Mouse (Mus musculus): ENCODE data around the gene Smarcal1. TPM values are rescaled to one million over a fixed set of nuclear protein-coding genes. Genes with fewer than 3 reads are reported as not detected.
A peak's percentile ranks its signal among the peaks of the same experiment; 100 is the strongest.

Smarcal1 gene
- 36.2 and 38.9 TPM in 2 replicates for polyA plus RNA-seq (2014; fragmentation: Nextera tagmentation; extraction: Ambion mirVana)

DNA sequence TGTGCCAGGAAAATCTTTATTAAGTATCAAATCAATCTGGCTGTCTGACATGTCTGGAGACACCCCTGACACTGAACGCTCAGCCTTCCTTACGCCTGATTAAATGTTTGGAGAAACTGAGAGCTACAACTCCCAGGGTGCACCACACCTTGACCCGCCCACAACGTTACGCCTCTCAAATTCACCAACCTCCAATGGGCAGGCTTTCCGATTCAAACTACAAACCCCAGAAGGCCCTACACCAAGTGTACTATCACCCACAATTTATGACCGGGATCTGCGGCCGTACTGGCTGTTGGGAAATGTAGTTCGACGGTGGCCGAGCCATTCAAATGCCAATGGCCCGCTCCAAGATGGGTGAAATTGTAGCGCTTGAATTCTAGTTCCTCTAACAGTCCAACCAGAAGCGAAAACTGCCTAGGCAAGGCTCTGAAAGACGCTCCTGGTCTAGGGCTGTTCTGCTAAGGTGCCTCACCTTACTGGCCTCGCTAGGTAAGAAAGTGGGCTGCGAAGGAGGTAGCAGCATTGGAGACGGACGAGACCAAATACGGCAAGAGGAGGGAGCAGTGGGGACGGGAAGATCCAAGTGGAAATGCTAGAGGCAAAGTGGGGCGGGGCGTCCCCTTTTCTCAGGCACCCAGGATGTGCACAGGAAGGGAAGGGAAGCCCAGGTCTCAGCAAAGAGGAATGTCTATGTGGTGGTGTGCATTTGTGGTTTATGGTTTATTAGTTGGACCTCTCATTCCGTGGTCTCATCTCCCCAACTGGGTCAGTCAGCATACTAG, at the start of gene Smarcal1:
Gene Smarcal1, plus strand, starts transcription at position 305 of the 785 bp plus-strand sequence.
- Histone ChIP-seq H3K4me1 (ENCODE audit: control insufficient read depth, insufficient read depth, low read length) (no peaks in the 10 kb centered on the region), H3K27ac (replicated peaks; ENCODE audit: low read depth, low read length) (no peak within 1 kb of the TSS), H3K9me3 (replicated peaks; ENCODE audit: control insufficient read depth, low read length) (no peaks in the 10 kb centered on the region), H3K4me2 (ENCODE audit: low read depth, low read length) (peak within 1 kb of the TSS; percentile 48), H3K36me3 (replicated peaks; ENCODE audit: control insufficient read depth, insufficient read depth, low read depth, low read length) (no peaks in the 10 kb centered on the region), H3K27me3 (ENCODE audit: control insufficient read depth, insufficient read depth, low read length) (no peaks in the 10 kb centered on the region), H3K4me3 (ENCODE audit: low read depth, low read length) (peak within 1 kb of the TSS; percentile 57), H3K9ac (replicated peaks; ENCODE audit: low read length) (peak within 1 kb of the TSS; percentile 69)
- DNase-seq (ENCODE audit: low spot score) (peak; percentile 97), ATAC-seq (replicated peaks; ENCODE audit: insufficient number of reproducible peaks, low FRiP score, low TSS enrichment, low read depth) (peak; percentile 99)
- under 1% methylated on average over 25 of the region's 25 CpGs for WGBS

DNA sequence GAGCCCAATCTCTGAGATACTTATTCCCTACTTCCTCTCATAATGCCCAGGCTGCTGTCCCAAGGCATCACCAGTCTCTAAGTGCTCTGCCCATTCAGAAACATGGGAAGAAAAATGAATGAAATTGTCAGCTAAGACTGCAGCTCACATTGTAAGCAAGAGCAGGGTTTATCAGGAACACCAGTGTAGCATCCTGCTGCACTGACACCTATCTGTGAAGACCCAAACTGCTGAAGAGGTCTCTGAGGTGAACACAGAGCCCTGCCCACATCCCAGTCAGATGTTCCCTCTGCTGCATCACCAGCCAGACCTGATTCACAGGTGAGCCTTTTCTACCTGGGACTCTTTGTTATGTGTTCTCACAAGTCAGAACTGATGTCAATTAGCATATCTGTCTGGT, 49.6 kb upstream of the Smarcal1 start:
- Histone ChIP-seq H3K27ac (replicated peaks; ENCODE audit: low read depth, low read length) (no peak overlapping the region), H3K27me3 (ENCODE audit: control insufficient read depth, insufficient read depth, low read length) (peaks cover 17% of the 10 kb centered on the region), H3K36me3 (replicated peaks; ENCODE audit: control insufficient read depth, insufficient read depth, low read depth, low read length) (no peaks in the 10 kb centered on the region), H3K4me1 (ENCODE audit: control insufficient read depth, insufficient read depth, low read length) (peaks cover 3% of the 10 kb centered on the region; the same call in 1 of the 2 replicates), H3K9me3 (replicated peaks; ENCODE audit: control insufficient read depth, low read length) (no peaks in the 10 kb centered on the region), H3K4me2 (ENCODE audit: low read depth, low read length) (no peak overlapping the region), H3K9ac (replicated peaks; ENCODE audit: low read length) (no peak overlapping the region), H3K4me3 (ENCODE audit: low read depth, low read length) (no peak overlapping the region)
- DNase-seq (ENCODE audit: low spot score) (no peak), ATAC-seq (replicated peaks; ENCODE audit: insufficient number of reproducible peaks, low FRiP score, low TSS enrichment, low read depth) (no peak)

DNA sequence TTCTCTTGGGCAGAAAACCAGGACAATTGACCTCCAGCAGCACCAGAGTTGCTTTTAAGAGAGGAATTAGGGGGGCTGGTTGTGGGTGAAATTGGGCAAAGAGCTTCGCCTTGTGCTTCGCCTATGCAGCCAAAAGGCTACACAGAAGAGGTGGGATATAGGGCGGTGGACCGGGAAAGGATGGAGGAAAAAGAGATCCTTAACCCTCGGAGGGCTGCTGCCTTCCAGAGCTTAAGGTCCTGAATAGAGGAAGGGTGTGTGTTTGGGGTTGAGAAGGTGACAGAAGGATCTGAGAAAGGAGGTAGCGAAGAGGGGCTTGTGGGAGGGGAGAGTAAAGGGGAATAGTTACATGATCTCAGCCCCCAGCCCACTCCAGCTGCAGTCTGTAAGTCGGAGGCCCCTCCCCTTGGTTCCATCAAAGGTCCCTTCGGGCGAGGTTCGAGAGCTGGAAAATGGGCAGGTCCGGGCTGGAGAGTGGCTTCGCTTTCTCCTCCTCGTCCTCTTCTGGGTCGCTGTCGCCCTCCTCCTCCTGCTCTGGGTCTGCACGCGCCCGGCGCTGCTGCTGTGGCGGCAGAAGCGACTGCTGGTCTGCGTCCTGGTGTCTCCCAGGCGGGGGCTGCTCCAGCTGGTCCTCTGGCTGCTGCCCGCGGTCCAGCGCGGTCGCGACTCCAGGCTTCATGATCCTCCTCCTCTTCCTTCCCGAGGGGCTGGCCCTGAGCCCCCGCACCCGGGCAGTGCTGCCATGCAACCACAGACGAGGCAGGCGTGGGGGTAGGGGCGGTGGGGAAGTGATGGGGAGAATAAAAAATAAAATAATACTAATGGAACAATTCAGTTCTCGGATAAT, 47.1 kb upstream of the Smarcal1 start:
- Histone ChIP-seq H3K36me3 (replicated peaks; ENCODE audit: control insufficient read depth, insufficient read depth, low read depth, low read length) (no peaks in the 10 kb centered on the region), H3K4me3 (ENCODE audit: low read depth, low read length) (peak overlapping the region; percentile 24), H3K27ac (replicated peaks; ENCODE audit: low read depth, low read length) (no peak overlapping the region), H3K4me2 (ENCODE audit: low read depth, low read length) (peak overlapping the region; percentile 57), H3K9me3 (replicated peaks; ENCODE audit: control insufficient read depth, low read length) (no peaks in the 10 kb centered on the region), H3K27me3 (ENCODE audit: control insufficient read depth, insufficient read depth, low read length) (peaks cover 17% of the 10 kb centered on the region), H3K4me1 (ENCODE audit: control insufficient read depth, insufficient read depth, low read length) (peaks cover 3% of the 10 kb centered on the region; the same call in 1 of the 2 replicates), H3K9ac (replicated peaks; ENCODE audit: low read length) (0 out of 2 replicates have a peak overlapping the region, but pooled peaks have one; percentile 6)
- DNase-seq (ENCODE audit: low spot score) (peak; percentile 11), ATAC-seq (replicated peaks; ENCODE audit: insufficient number of reproducible peaks, low FRiP score, low TSS enrichment, low read depth) (peak; percentile 51; the same call in 1 of the 2 replicates)
- 3% methylated on average over 36 of the region's 36 CpGs for WGBS

DNA sequence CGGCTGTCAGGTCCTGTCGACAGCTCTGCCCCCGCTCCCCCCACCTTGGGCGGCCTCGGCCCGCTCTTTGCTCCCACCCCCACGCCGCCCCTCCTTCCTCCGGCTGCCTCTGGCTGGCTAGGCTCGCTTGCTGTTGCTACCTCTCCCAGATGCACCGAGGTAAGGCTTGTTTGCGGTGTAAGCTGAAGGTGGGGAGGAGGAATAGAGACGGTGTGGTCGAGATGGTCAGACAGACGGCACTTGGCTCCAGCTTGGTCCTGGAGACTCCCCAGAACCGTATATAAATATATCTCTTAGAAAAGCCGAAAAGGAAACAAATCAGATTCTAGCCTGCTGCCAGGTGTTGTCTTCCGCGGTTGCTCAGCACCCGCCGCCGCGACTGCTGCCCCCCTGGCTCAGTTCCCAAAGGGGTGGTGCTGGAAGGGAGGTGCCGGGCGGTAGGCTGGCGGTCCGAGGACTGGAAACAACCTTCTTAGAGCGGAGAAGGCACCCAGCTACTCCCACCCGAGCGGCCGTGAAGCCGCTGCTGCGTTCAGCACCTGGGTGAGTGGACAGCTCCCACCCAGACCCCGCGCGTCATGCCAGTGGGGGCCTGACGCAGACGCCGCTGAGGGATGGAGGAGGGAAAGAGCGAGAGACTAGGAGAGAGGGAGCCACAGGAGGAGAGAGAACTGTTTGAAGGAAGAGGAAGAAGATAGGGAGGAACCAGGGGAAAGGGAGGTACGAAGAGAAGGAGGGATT, 46.3 kb upstream of the Smarcal1 start, which contains the start of gene March4:
Gene March4, minus strand, starts transcription at position 320 of the 741 bp plus-strand sequence.
- Histone ChIP-seq H3K36me3 (replicated peaks; ENCODE audit: control insufficient read depth, insufficient read depth, low read depth, low read length) (no peaks in the 10 kb centered on the region), H3K27me3 (ENCODE audit: control insufficient read depth, insufficient read depth, low read length) (peaks cover 17% of the 10 kb centered on the region), H3K27ac (replicated peaks; ENCODE audit: low read depth, low read length) (no peak within 1 kb of the TSS), H3K9me3 (replicated peaks; ENCODE audit: control insufficient read depth, low read length) (no peaks in the 10 kb centered on the region), H3K4me3 (ENCODE audit: low read depth, low read length) (peak within 1 kb of the TSS; percentile 24), H3K4me1 (ENCODE audit: control insufficient read depth, insufficient read depth, low read length) (peaks cover 3% of the 10 kb centered on the region; the same call in 1 of the 2 replicates), H3K9ac (replicated peaks; ENCODE audit: low read length) (0 out of 2 replicates have a peak within 1 kb of the TSS, but pooled peaks have one; percentile 6), H3K4me2 (ENCODE audit: low read depth, low read length) (peak within 1 kb of the TSS; percentile 57)
- under 1% methylated on average over 41 of the region's 41 CpGs for WGBS
- peak; percentile 84 for DNase-seq (ENCODE audit: low spot score)
- peak; percentile 72 for ATAC-seq (replicated peaks; ENCODE audit: insufficient number of reproducible peaks, low FRiP score, low TSS enrichment, low read depth)

DNA sequence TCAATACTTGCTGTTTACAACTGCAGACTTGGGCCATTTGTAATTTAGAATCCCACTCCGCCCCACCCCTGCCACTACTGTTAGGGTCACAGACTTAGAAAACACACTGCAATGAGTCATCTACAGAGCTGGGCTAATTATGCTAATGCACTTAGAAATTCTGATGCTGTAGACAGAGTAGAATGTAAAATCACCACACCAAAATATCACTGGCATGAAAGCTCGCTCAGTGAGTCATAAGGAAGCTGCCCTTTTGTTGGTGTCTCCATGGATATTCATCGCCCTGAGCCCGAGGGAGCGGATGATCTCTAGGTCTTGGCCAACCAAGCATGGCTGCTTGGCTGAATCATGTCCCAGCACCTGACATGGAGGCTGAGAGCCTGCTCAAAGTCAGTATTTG, 44.8 kb upstream of the Smarcal1 start:
- H3K9ac ChIP-seq (replicated peaks; ENCODE audit: low read length), result no peak overlapping the region
- peaks cover 3% of the 10 kb centered on the region; the same call in 1 of the 2 replicates for H3K4me1 ChIP-seq (ENCODE audit: control insufficient read depth, insufficient read depth, low read length)
- no peak overlapping the region for H3K4me2 ChIP-seq (ENCODE audit: low read depth, low read length)
- ATAC-seq (replicated peaks; ENCODE audit: insufficient number of reproducible peaks, low FRiP score, low TSS enrichment, low read depth) (no peak), DNase-seq (ENCODE audit: low spot score) (no peak)
- no peaks in the 10 kb centered on the region for H3K9me3 ChIP-seq (replicated peaks; ENCODE audit: control insufficient read depth, low read length)
- no peak overlapping the region for H3K4me3 ChIP-seq (ENCODE audit: low read depth, low read length)
- no peak overlapping the region for H3K27ac ChIP-seq (replicated peaks; ENCODE audit: low read depth, low read length)
- peaks cover 17% of the 10 kb centered on the region for H3K27me3 ChIP-seq (ENCODE audit: control insufficient read depth, insufficient read depth, low read length)
- 73% methylated on average over 5 of the region's 5 CpGs for WGBS
- H3K36me3 ChIP-seq (replicated peaks; ENCODE audit: control insufficient read depth, insufficient read depth, low read depth, low read length), result no peaks in the 10 kb centered on the region

DNA sequence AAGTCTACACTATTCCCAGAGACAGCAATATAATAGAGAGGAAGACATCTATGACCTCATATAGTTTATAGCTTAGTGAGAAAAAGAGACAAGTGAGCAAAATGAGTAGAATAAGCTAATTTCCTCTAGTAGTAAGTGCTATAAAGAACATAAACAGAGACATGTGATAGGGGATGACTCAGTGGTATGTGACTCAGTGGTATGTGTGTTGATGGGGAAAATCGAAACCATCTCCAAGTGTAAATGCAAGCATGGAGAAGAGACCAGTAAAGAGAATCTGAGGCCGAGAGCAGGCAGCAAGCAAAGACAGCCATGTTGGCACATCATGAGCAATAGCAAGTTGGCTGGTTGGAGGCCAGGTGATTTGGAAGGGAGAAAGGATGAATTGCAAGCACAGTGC, 32.7 kb upstream of the Smarcal1 start:
- 86% methylated on average over 2 of the region's 2 CpGs for WGBS
- DNase-seq (ENCODE audit: low spot score), result no peak
- no peak overlapping the region for H3K9ac ChIP-seq (replicated peaks; ENCODE audit: low read length)
- H3K4me1 ChIP-seq (ENCODE audit: control insufficient read depth, insufficient read depth, low read length), result no peaks in the 10 kb centered on the region
- H3K9me3 ChIP-seq (replicated peaks; ENCODE audit: control insufficient read depth, low read length), result no peaks in the 10 kb centered on the region
- no peaks in the 10 kb centered on the region for H3K36me3 ChIP-seq (replicated peaks; ENCODE audit: control insufficient read depth, insufficient read depth, low read depth, low read length)
- no peak overlapping the region for H3K27ac ChIP-seq (replicated peaks; ENCODE audit: low read depth, low read length)
- ATAC-seq (replicated peaks; ENCODE audit: insufficient number of reproducible peaks, low FRiP score, low TSS enrichment, low read depth), result no peak
- no peak overlapping the region for H3K4me2 ChIP-seq (ENCODE audit: low read depth, low read length)
- no peak overlapping the region for H3K4me3 ChIP-seq (ENCODE audit: low read depth, low read length)
- no peaks in the 10 kb centered on the region for H3K27me3 ChIP-seq (ENCODE audit: control insufficient read depth, insufficient read depth, low read length)

DNA sequence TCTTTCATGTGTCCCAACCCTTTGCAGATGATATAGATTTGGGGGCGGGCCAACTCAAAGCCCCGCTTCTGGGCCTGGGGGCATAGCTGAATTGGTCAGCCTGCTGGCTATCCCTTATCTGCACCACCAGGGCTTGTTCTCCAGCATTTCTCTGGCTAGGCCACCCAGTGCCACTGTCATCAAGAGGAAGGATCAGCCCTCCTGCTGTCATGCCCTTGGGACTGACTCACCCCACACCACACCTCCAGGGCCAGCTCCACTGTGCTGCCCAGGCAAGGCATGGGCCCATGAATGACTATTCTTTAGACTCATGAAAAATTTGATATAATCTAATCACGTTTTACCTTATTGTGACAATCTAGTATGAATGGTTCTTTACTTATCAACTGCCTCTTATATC, 26.6 kb upstream of the Smarcal1 start:
- no peaks in the 10 kb centered on the region for H3K36me3 ChIP-seq (replicated peaks; ENCODE audit: control insufficient read depth, insufficient read depth, low read depth, low read length)
- H3K9ac ChIP-seq (replicated peaks; ENCODE audit: low read length), result no peak overlapping the region
- H3K27me3 ChIP-seq (ENCODE audit: control insufficient read depth, insufficient read depth, low read length), result no peaks in the 10 kb centered on the region
- H3K4me3 ChIP-seq (ENCODE audit: low read depth, low read length), result no peak overlapping the region
- no peak overlapping the region for H3K4me2 ChIP-seq (ENCODE audit: low read depth, low read length)
- DNase-seq (ENCODE audit: low spot score) (no peak), ATAC-seq (replicated peaks; ENCODE audit: insufficient number of reproducible peaks, low FRiP score, low TSS enrichment, low read depth) (no peak)
- WGBS, result 83% methylated on average over 3 of the region's 3 CpGs
- H3K27ac ChIP-seq (replicated peaks; ENCODE audit: low read depth, low read length), result no peak overlapping the region
- H3K4me1 ChIP-seq (ENCODE audit: control insufficient read depth, insufficient read depth, low read length), result no peaks in the 10 kb centered on the region
- H3K9me3 ChIP-seq (replicated peaks; ENCODE audit: control insufficient read depth, low read length), result no peaks in the 10 kb centered on the region
